Mouse (Mus musculus) CD4-positive, CD25-positive, alpha-beta regulatory T cell, adult 9 weeks (primary cell): ENCODE data around the gene Tacr3. TPM values are rescaled to one million over a fixed set of nuclear protein-coding genes. Genes with fewer than 3 reads are reported as not detected.

ENCODE experiments used
- polyA plus RNA-seq: library from polyadenylated mRNA; unstranded; fragments of 100-300 nt; shearing (Covaris generic); gene quantifications from one replicate; pipeline ENCODE4 v1.2.1, GENCODE M21; 2017

Gene Tacr3
- polyA plus RNA-seq, result not detected

DNA sequence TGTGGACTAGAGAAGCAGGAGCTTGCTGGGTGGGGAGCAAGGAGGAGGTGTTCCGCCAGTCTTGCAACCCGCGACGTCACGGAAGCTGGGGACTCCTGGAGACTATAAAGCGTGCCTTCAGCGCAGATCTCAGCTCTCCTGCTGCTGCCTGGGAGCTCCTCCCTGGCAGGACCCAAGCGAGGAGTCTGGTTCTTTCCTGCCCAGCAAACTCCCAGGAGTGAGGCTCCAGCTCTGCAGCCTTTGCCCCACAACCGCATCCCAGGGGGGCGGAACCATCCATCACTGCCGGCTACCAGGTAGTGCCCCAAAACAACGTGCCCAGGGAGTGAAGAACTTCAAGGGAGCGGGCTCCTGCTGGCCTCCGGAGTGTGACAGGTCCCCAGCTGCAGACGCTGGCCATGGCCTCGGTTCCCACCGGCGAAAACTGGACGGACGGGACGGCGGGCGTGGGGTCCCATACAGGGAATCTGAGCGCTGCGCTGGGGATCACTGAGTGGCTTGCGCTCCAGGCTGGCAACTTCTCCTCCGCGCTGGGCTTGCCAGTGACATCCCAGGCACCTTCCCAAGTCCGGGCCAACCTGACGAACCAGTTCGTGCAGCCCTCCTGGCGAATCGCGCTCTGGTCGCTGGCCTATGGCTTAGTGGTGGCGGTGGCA lies at the start of gene Tacr3:
Gene Tacr3, plus strand, starts transcription at position 133 of the 656 bp plus-strand sequence.

